Mouse (Mus musculus) ES-E14 (cell line): ENCODE data around the gene Dach1. TPM values are rescaled to one million over a fixed set of nuclear protein-coding genes. Genes with fewer than 3 reads are reported as not detected.

Experiments
- DNase-seq: peaks from one replicate; pipeline ENCODE4 v3.0.0-alpha.2; 2013; ENCODE audit warnings: low read depth, low spot score
- H3K27ac ChIP-seq: 2 replicates; pipeline ENCODE4 v1.5.1; 2012; ENCODE audit warnings: low read depth, mild to moderate bottlenecking, low read length, moderate library complexity, mixed read lengths; ENCODE audit not compliant: poor library complexity, insufficient read depth, severe bottlenecking
- H3K36me3 ChIP-seq: 2 replicates; pipeline ENCODE4 v1.6.1; 2012; ENCODE audit warnings: mild to moderate bottlenecking, low read length, moderate library complexity, mixed read lengths; ENCODE audit not compliant: control insufficient read depth, poor library complexity, insufficient read depth, severe bottlenecking
- H3K4me1 ChIP-seq, 2 experiments: fragments of 150-350 bp in 1 of 2; sonication (generic) in 1 of 2; 2 replicates each; pipeline ENCODE4 v1.6.1; 2012; ENCODE audit warnings: low read length in 2 of 2, mild to moderate bottlenecking in 1 of 2, mixed read lengths in 1 of 2; ENCODE audit not compliant: control insufficient read depth in 2 of 2, insufficient read depth in 2 of 2, poor library complexity in 1 of 2
- H3K4me3 ChIP-seq, 2 experiments: fragments of 150-350 bp in 1 of 2; sonication (generic) in 1 of 2; 2 replicates each; pipeline ENCODE4 v1.5.1; 2012; ENCODE audit warnings: low read length in 2 of 2, low read depth in 1 of 2, mild to moderate bottlenecking in 1 of 2, mixed read lengths in 1 of 2; ENCODE audit not compliant: insufficient read depth in 1 of 2, poor library complexity in 1 of 2, severe bottlenecking in 1 of 2
- H3K9ac ChIP-seq: 2 replicates; pipeline ENCODE4 v1.6.1; 2012; ENCODE audit warnings: low read depth, mild to moderate bottlenecking, low read length, mixed read lengths; ENCODE audit not compliant: poor library complexity, insufficient read depth, severe bottlenecking
- H3K9me3 ChIP-seq: fragments of 150-350 bp; sonication (generic); 2 replicates; pipeline ENCODE4 v1.6.1; 2012; ENCODE audit warnings: low read depth, mild to moderate bottlenecking, low read length; ENCODE audit not compliant: control insufficient read depth, insufficient read depth
- CHD2 ChIP-seq: IDR thresholded peaks from 2 replicates; pipeline ENCODE4 v1.6.1; 2014; ENCODE audit warnings: mild to moderate bottlenecking, low read depth, low read length, inconsistent platforms
- HCFC1 ChIP-seq: IDR thresholded peaks from 2 replicates; pipeline ENCODE4 v1.6.1; 2012; ENCODE audit warnings: low read length, inconsistent platforms, borderline replicate concordance; ENCODE audit not compliant: insufficient read depth
- MAFK ChIP-seq: IDR thresholded peaks from 2 replicates; pipeline ENCODE4 v1.6.1; 2014; ENCODE audit warnings: mild to moderate bottlenecking, low read depth, low read length, inconsistent platforms; ENCODE audit not compliant: insufficient read depth
- ZC3H11A ChIP-seq: IDR thresholded peaks from 2 replicates; pipeline ENCODE4 v1.6.1; 2012; ENCODE audit warnings: low read depth, mild to moderate bottlenecking, inconsistent platforms, low read length, borderline replicate concordance
- ZNF384 ChIP-seq: IDR thresholded peaks from 2 replicates; pipeline ENCODE4 v1.6.1; 2012; ENCODE audit warnings: low read depth, low read length, inconsistent platforms
- in situ Hi-C, 2 experiments: fragments of 600-800 bp; cut with MboI; formaldehyde crosslinking; loops; one replicate each; pipeline ENCODE4 v1.15.1; 2025; ENCODE audit warnings: low sequenced_read_pairs in 2 of 2, inconsistent platforms in 1 of 2; ENCODE audit not compliant: unreplicated experiment in 2 of 2
- total RNA-seq: library from RNA; depleted of rRNA; stranded (reverse); fragments of 300-350 nt; gene quantifications from 2 replicates; pipeline ENCODE4 v1.2.3, GENCODE M21; 2012

Dach1 gene
- total RNA-seq, 1 experiment: 0.09 TPM

DNA sequence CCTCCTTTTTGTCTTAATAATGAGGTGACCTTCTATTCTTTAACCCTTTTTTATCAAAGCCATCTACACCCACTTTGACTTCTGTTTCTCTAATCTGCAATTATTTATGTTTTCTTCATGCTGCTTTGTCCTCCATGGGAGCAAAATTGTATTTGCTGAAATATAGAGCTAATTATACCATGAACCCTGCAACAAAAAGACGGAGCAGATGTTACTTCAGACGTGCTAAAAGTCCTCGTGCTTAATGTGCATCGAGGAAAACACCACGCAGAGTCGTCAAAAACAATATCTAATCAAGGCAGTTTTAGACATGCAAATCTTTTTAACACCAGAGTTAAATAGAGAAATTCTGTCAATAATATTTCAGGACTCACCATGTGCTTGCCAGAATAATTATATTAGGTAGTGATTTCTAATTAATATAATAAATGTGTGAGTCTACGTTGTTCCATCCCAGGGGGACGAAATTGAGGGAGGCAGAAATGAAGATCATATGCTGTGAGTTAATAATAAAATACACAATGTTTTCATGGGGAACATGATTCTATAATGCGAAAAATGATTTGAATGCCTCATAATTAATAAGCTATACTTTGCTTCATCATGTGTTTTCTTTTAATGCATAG, 224.8 kb downstream of the Dach1 start:
- Histone ChIP-seq H3K4me1 (no peaks in the 10 kb centered on the region), H3K4me3 (no peak overlapping the region), H3K9ac (no peak overlapping the region), H3K9me3 (no peaks in the 10 kb centered on the region), H3K27ac (no peak overlapping the region), H3K36me3 (no peaks in the 10 kb centered on the region)
- in situ Hi-C loops: no loop called here
- TF ChIP-seq ZC3H11A (no peak), ZNF384 (no peak), CHD2 (no peak), HCFC1 (no peak), MAFK (no peak)
- no peak for DNase-seq

DNA sequence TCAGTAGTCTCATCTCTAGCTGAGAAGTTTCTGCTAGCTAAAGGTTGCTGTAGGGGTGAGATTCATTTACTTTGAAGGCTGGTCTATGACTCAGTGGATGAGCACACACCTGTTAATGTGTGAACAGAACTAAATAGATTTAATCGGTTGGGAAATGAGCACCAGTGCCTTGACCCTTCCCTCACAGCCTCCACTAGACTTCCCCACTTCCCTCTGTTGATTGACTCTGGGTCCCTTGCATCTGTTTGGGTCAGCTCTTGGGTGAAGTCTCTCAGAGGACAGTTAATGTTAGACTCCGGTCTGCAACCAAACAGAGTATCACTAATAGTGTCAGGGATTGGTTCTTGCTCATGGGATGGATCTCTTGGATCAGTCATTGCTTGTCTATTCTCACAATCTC, 227.2 kb downstream of the Dach1 start:
- H3K27ac ChIP-seq: no peak overlapping the region
- DNase-seq: no peak
- in situ Hi-C loops: no loop called here
- TF ChIP-seq ZNF384 (no peak), HCFC1 (no peak), MAFK (no peak), ZC3H11A (no peak), CHD2 (no peak)
- no peaks in the 10 kb centered on the region for H3K4me1 ChIP-seq
- no peaks in the 10 kb centered on the region for H3K9me3 ChIP-seq
- no peak overlapping the region for H3K4me3 ChIP-seq
- H3K36me3 ChIP-seq: no peaks in the 10 kb centered on the region
- H3K9ac ChIP-seq: no peak overlapping the region

DNA sequence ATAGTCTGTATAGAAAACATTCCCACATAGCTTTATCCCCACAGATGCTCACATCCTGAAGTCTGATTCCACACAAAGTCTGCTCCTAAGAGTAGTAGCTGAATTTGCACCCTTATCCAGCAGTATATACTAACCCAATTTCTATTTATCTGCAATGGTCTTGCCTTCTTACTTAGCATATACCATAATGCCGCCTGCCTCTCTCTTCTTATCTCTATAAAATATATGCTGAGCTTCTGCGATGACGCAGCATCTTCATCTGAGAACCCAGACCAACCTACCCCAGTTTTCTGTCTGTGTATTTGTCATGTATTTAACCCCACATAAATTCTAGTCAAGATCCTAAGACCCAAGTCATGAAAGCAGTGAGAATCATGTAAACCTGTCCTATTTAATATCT, 272.9 kb downstream of the Dach1 start:
- H3K36me3 ChIP-seq: no peaks in the 10 kb centered on the region
- in situ Hi-C loops: no loop called here
- no peak overlapping the region for H3K9ac ChIP-seq
- H3K9me3 ChIP-seq: no peaks in the 10 kb centered on the region
- H3K4me3 ChIP-seq: no peak overlapping the region
- no peak overlapping the region for H3K27ac ChIP-seq
- H3K4me1 ChIP-seq: no peaks in the 10 kb centered on the region
- no peak for DNase-seq
- TF ChIP-seq HCFC1 (no peak), MAFK (no peak), ZC3H11A (no peak), ZNF384 (no peak), CHD2 (no peak)

DNA sequence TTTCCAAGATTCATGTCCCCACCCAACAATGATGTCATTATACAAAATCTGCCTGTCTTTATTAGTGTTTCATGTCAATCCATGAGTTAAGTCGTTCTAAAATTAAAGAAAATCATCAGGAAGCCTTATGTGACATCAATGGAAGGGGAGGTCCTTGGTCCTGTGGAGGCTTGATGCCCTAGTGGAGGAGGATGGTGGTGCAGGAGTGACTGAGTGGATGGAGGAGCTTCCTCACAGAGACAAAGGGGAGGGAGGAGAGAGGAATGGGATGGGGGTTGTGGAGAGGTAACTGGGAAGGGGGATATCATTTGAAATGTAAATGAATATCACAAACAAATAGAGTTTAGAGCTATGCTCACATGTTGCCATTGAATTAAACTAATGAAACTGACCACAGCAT, 287.6 kb downstream of the Dach1 start:
- H3K4me1 ChIP-seq: no peaks in the 10 kb centered on the region
- H3K4me3 ChIP-seq: no peak overlapping the region
- H3K9ac ChIP-seq: no peak overlapping the region
- TF ChIP-seq CHD2 (no peak), ZC3H11A (no peak), ZNF384 (no peak), MAFK (no peak), HCFC1 (no peak)
- H3K36me3 ChIP-seq: no peaks in the 10 kb centered on the region
- no peak overlapping the region for H3K27ac ChIP-seq
- H3K9me3 ChIP-seq: no peaks in the 10 kb centered on the region
- DNase-seq: peak; percentile 11
- in situ Hi-C loops: no loop called here

DNA sequence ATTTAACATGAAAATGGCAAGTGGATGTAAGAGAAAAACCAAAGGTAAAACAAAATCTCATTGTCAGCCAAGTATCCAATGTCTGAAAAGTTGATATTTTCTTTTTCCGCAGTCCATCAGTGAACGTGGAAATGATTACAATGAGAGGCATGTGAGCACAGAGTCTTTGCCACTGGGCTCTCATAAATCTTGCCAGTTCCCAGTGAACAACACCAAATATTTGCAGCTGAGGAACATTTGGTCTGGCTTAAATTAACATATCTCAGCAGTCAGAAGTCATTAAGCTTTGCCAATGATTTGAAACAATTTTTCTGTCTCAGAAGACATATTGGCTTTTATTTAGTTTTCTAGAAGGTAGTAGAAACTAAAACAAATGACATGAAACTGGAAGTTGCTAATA, 298.6 kb downstream of the Dach1 start:
- Histone ChIP-seq H3K9ac (no peak overlapping the region), H3K4me1 (no peaks in the 10 kb centered on the region), H3K36me3 (no peaks in the 10 kb centered on the region), H3K9me3 (no peaks in the 10 kb centered on the region), H3K27ac (no peak overlapping the region), H3K4me3 (no peak overlapping the region)
- TF ChIP-seq ZNF384: no peak
- TF ChIP-seq ZC3H11A: no peak
- no peak for TF ChIP-seq HCFC1
- TF ChIP-seq MAFK: no peak
- no peak for TF ChIP-seq CHD2
- in situ Hi-C loops: no loop called here
- no peak for DNase-seq
